Mouse (Mus musculus) intestine, embryonic 15.5 days (tissue): ENCODE data around the gene Fbxw4. TPM values are rescaled to one million over a fixed set of nuclear protein-coding genes. Genes with fewer than 3 reads are reported as not detected.
"Not testable (repeated sequence)": the region's sequence is repeated elsewhere in the genome, so short reads cannot be mapped to it uniquely, and the experiment has no call there.

Source experiments
- ATAC-seq: fragments of 200-750 bp; cut with Nextera tagmentation; 2 replicates; pipeline ENCODE4 v1.8.0; 2017; ENCODE audit warnings: moderate TSS enrichment, moderate library complexity
- H3K27ac ChIP-seq: fragments of 300-500 bp; sonication (generic); 2 replicates; pipeline ENCODE4 v1.5.1; 2015; ENCODE audit warnings: mild to moderate bottlenecking, inconsistent platforms
- H3K27me3 ChIP-seq: fragments of 300-500 bp; sonication (generic); replicated peaks from 2 replicates; pipeline ENCODE4 v1.6.1; 2015; ENCODE audit warnings: inconsistent platforms
- H3K36me3 ChIP-seq: fragments of 300-500 bp; sonication (generic); 2 replicates; pipeline ENCODE4 v1.6.1; 2015; ENCODE audit warnings: inconsistent platforms
- H3K4me1 ChIP-seq: fragments of 300-500 bp; sonication (generic); replicated peaks from 2 replicates; pipeline ENCODE4 v1.6.1; 2015; ENCODE audit warnings: inconsistent platforms
- H3K4me2 ChIP-seq: fragments of 300-500 bp; sonication (generic); replicated peaks from 2 replicates; pipeline ENCODE4 v1.6.1; 2015; ENCODE audit warnings: mild to moderate bottlenecking, inconsistent platforms
- H3K4me3 ChIP-seq: fragments of 300-500 bp; sonication (generic); replicated peaks from 2 replicates; pipeline ENCODE4 v1.5.1; 2015; ENCODE audit warnings: inconsistent platforms
- H3K9ac ChIP-seq: fragments of 300-500 bp; sonication (generic); 2 replicates; pipeline ENCODE4 v1.6.1; 2015; ENCODE audit warnings: inconsistent platforms
- H3K9me3 ChIP-seq: fragments of 300-500 bp; sonication (generic); 2 replicates; pipeline ENCODE4 v1.6.1; 2016; ENCODE audit warnings: inconsistent platforms
- WGBS: fragments of 180-500 bp; shearing (Covaris S2); methylation state at CpG from one replicate; pipeline ENCODE4 v1.1.7; 2015; 5-methylcytosine and 5-hydroxymethylcytosine counted together
- polyA plus RNA-seq: library from polyadenylated mRNA; unstranded; fragments of >200 nt; fragmentation: Nextera tagmentation; extraction: Ambion mirVana; gene quantifications from 2 replicates; pipeline ENCODE4 v1.2.1, GENCODE M21; 2015

The Fbxw4 gene
- polyA plus RNA-seq, 1 experiment from 2014 or later, result 1.9 TPM

DNA sequence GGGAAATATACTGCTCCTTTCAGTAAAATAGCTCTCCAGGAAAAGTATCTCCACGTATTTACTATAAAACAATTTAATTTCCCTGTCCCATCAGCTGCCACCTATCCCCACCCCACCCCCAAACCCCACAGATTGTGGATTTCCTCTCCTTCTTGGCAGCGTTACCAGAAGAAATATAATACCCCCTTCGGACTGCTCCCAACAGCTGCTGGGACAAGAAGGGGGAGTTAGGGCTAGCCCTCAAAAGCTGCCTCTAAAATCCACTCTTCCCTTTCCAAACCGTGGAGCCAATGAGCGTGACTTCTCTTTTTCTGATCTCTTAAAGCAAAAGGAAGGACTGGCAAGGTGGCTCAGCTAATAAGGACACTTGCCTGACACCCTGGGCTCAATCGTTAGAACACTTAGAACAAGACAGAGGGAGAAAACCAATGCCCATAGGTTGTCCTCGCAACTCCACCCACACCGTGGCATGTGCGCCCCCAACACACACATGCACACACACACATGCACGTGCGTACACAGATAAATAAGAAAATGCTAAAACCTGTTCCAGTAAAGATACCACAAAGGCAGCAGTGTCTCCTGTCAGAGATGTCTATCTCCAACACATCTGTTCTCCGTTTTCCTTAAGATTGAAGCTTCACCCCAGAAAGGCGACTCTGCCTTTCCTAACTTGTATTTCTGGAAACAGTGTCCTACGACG, 7.7 kb downstream of the Fbxw4 start:
- WGBS, result 62% methylated on average over 15 of the region's 15 CpGs
- Histone ChIP-seq H3K4me1 (peaks cover 10% of the 10 kb centered on the region), H3K4me3 (no peak overlapping the region), H3K36me3 (no peaks in the 10 kb centered on the region), H3K27me3 (no peaks in the 10 kb centered on the region), H3K9ac (no peak overlapping the region), H3K9me3 (no peaks in the 10 kb centered on the region), H3K27ac (no peak overlapping the region), H3K4me2 (no peak overlapping the region)
- no peak for ATAC-seq

DNA sequence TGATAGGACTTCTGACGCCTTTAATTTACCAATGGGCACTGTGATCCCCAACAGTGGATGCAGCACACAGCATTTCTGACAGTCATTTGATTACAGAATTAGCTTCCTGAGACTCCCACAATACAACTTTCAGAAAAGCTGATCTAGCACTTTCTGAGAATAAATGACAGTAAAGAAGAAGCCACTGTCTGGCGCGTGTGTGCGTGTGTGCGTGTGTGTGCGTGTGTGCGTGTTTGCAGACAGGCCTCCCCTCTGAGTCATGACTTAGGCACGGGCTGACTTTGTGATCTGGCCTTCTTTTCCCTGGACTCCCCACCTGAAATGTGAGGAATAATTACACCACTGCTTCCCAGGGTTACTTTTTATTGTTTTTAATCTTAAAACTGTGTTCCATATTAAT, 8.6 kb downstream of the Fbxw4 start:
- ATAC-seq, result no peak
- peaks cover 6% of the 10 kb centered on the region for H3K4me1 ChIP-seq
- 73% methylated on average over 8 of the region's 8 CpGs for WGBS
- H3K9ac ChIP-seq, result no peak overlapping the region
- H3K36me3 ChIP-seq, result no peaks in the 10 kb centered on the region
- H3K27ac ChIP-seq, result no peak overlapping the region
- no peak overlapping the region for H3K4me3 ChIP-seq
- no peak overlapping the region for H3K4me2 ChIP-seq
- H3K27me3 ChIP-seq, result no peaks in the 10 kb centered on the region
- H3K9me3 ChIP-seq, result no peaks in the 10 kb centered on the region

DNA sequence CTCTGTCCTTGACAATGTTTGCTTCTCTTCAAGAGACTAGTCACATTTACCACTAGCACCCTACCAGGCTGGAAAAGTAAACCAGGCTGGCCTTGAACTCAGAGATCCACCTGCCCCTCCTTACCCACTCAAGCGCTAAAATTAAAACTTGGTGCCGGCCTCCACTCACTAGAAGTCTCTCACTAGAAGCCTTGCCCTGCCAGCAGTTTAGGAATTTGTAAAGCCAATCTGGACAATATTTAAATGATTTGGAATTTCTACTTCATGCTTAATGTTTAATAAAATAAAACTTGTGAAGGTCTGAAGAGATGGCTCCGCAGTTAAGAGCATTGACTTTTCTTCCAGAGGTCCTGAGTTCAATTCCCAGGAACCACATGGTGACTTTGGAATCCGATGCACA, 10.3 kb downstream of the Fbxw4 start:
- H3K4me3 ChIP-seq, result no peak overlapping the region
- ATAC-seq, result no peak
- no peak overlapping the region for H3K9ac ChIP-seq
- no peaks in the 10 kb centered on the region for H3K36me3 ChIP-seq
- peaks cover 3% of the 10 kb centered on the region for H3K4me1 ChIP-seq
- no peak overlapping the region for H3K4me2 ChIP-seq
- no peaks in the 10 kb centered on the region for H3K9me3 ChIP-seq
- H3K27me3 ChIP-seq, result no peaks in the 10 kb centered on the region
- 76% methylated on average over 4 of the region's 4 CpGs for WGBS
- H3K27ac ChIP-seq, result no peak overlapping the region

DNA sequence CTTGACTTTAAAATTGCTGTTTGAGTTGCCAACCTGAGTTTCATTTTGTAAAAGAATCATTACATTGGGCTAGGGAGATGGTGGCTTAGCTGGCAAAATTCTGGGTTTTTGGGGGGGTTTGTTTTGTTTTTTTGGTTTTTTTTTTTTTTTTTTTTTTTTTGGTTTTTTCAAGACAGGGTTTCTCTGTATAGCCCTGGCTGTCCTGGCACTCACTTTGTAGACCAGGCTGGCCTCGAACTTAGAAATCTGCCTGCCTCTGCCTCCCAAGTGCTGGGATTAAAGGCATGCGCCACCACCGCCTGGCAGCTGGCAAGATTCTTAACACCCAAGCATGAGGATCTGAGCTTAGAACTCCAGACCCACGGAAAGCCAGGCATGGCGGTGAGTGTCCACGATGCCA, 11.6 kb downstream of the Fbxw4 start:
- H3K27me3 ChIP-seq, H3K27ac ChIP-seq, H3K4me3 ChIP-seq, H3K4me1 ChIP-seq, H3K4me2 ChIP-seq, H3K9ac ChIP-seq, H3K9me3 ChIP-seq, H3K36me3 ChIP-seq: not testable (repeated sequence)
- ATAC-seq, result 0 out of 2 replicates have a peak, but pooled peaks have one; percentile 72
- 91% methylated on average over 6 of the region's 6 CpGs for WGBS

DNA sequence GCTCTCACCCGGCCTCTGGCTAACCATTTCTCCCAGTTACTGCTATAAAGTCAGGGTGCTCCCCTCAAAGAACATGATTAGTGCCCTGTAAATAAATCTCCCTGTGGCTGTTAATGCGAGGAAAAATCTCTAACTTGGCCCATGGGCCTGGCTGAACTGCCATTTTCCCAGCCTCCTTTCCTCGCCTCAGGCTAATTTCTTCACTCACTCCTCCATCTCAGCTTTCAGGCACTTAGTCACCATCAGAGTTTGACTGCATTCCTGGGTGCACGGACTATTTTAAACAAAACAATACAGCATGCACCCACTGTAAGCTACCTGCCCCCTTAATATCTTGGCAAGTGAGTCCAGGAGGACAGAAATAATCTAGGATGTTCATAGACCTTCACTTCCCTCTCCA, 13.2 kb downstream of the Fbxw4 start:
- no peaks in the 10 kb centered on the region for H3K4me1 ChIP-seq
- no peaks in the 10 kb centered on the region for H3K36me3 ChIP-seq
- H3K9me3 ChIP-seq, result no peaks in the 10 kb centered on the region
- no peak overlapping the region for H3K4me2 ChIP-seq
- H3K9ac ChIP-seq, result no peak overlapping the region
- no peak for ATAC-seq
- no peak overlapping the region for H3K27ac ChIP-seq
- no peak overlapping the region for H3K4me3 ChIP-seq
- WGBS, result 53% methylated on average over 4 of the region's 4 CpGs
- no peaks in the 10 kb centered on the region for H3K27me3 ChIP-seq

DNA sequence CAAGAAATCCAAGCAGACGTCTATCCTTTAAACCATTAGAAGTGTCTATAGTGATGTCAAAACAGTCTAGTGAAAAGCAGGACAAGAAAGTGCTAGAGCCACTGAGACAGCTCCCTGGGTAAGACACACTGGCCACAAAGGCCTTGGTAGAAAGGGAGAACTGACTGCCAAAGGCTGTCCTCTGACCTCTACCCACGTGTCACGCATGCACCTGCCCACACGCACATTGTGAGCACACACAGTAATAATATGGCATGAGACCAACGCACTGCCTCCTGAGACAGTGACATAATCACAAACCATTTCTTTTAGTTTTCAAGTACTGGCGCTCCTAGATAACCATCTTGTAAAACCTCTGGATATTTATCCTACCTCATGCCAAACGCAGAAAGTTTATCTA, 19.4 kb downstream of the Fbxw4 start:
- Histone ChIP-seq H3K9me3 (no peaks in the 10 kb centered on the region), H3K4me3 (no peak overlapping the region), H3K36me3 (no peaks in the 10 kb centered on the region), H3K27me3 (no peaks in the 10 kb centered on the region), H3K4me2 (no peak overlapping the region), H3K4me1 (no peaks in the 10 kb centered on the region), H3K9ac (no peak overlapping the region), H3K27ac (no peak overlapping the region)
- ATAC-seq, result no peak
- WGBS, result 85% methylated on average over 7 of the region's 7 CpGs

DNA sequence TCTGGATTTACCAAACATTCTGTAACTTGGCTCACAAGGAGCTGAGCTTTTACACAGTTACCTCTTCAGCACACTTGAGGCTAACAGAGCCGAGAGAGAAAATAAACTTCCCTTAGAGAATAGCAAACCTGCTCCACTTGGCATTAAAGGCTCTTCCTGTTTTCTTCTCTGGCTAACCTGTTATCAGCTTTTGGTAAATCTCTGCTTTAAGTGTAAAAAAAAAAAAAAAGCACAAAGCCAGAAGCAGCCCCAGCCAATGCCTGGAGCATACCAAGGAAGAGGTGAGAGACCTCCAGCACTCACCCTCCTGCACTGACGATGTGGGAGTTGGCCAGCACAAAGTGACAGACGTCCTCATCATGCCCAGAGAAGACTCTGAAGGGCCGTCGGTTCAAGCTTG, 24.2 kb downstream of the Fbxw4 start:
- H3K4me1 ChIP-seq, result no peaks in the 10 kb centered on the region
- no peak overlapping the region for H3K4me2 ChIP-seq
- H3K27me3 ChIP-seq, result no peaks in the 10 kb centered on the region
- no peak for ATAC-seq
- 64% methylated on average over 5 of the region's 5 CpGs for WGBS
- no peak overlapping the region for H3K9ac ChIP-seq
- H3K36me3 ChIP-seq, result no peaks in the 10 kb centered on the region
- no peak overlapping the region for H3K4me3 ChIP-seq
- H3K9me3 ChIP-seq, result no peaks in the 10 kb centered on the region
- no peak overlapping the region for H3K27ac ChIP-seq

DNA sequence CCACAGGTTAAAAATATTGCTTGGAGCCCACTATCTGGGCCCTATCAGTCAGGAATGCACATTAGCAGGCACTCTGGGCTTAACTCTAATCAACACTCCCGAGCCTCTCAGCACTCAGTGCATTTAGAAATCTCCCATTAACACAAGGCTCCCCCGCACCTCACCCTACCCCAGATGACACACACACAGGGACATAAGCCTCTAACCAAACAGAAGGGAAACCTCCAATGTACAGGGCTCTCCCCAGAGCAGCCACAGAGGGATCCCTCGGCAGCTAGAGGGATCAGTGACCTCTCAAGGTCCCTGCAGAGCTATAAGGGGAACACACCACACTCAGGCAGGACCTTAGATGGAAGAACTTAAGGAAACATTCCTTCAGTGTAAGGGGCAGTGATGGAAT, 28.5 kb downstream of the Fbxw4 start:
- H3K9ac ChIP-seq, result no peak overlapping the region
- H3K4me2 ChIP-seq, result no peak overlapping the region
- no peak for ATAC-seq
- no peaks in the 10 kb centered on the region for H3K27me3 ChIP-seq
- H3K27ac ChIP-seq, result no peak overlapping the region
- no peak overlapping the region for H3K4me3 ChIP-seq
- H3K4me1 ChIP-seq, result no peaks in the 10 kb centered on the region
- WGBS, result 23% methylated on average over 3 of the region's 3 CpGs
- no peaks in the 10 kb centered on the region for H3K36me3 ChIP-seq
- no peaks in the 10 kb centered on the region for H3K9me3 ChIP-seq

DNA sequence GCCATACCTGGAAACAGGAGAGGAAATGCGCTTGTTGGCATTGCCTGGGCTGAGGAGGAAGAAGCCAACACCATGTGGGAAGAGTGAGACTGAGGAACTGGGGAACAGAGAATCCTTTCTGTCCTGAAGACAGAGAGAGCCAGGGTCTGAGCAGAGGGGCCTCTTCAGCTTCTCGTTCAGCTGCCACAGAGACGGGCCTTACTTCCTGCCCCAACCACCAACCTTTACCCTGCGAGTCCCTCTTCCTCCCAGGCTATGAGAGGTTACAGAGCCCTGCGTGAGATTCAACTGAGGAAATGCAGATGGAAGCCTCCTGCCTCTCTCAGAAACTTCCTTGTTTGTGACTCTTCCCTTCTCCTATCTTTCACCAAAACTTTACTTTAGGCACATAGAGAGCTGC, 29.2 kb downstream of the Fbxw4 start:
- Histone ChIP-seq H3K9ac (no peak overlapping the region), H3K4me1 (no peaks in the 10 kb centered on the region), H3K4me2 (no peak overlapping the region), H3K27ac (no peak overlapping the region), H3K27me3 (no peaks in the 10 kb centered on the region), H3K9me3 (no peaks in the 10 kb centered on the region), H3K4me3 (no peak overlapping the region), H3K36me3 (no peaks in the 10 kb centered on the region)
- no peak for ATAC-seq
- WGBS, result 46% methylated on average over 5 of the region's 5 CpGs

DNA sequence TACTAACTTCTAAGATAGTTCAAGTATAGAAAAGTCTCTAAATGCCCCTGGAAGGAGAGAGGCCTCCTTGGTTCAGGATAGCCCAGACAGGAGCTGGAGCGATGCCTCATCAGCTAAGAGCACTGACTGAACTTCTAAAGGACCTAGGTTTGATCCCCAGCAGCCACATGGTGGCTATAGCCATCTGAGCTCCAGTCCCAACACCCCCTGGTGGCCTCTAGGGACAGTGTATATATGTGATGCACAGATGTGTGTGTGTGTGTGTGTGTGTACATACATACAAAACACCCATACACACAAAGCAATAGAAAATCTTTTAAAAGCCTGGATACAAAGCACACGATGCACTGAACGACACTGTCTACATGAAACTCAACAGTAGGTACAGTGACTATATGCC, 30.9 kb downstream of the Fbxw4 start:
- no peak overlapping the region for H3K4me2 ChIP-seq
- H3K27ac ChIP-seq, result no peak overlapping the region
- WGBS, result 93% methylated on average over 3 of the region's 3 CpGs
- no peak for ATAC-seq
- no peaks in the 10 kb centered on the region for H3K27me3 ChIP-seq
- no peak overlapping the region for H3K9ac ChIP-seq
- no peaks in the 10 kb centered on the region for H3K36me3 ChIP-seq
- no peaks in the 10 kb centered on the region for H3K4me1 ChIP-seq
- H3K4me3 ChIP-seq, result no peak overlapping the region
- H3K9me3 ChIP-seq, result no peaks in the 10 kb centered on the region

DNA sequence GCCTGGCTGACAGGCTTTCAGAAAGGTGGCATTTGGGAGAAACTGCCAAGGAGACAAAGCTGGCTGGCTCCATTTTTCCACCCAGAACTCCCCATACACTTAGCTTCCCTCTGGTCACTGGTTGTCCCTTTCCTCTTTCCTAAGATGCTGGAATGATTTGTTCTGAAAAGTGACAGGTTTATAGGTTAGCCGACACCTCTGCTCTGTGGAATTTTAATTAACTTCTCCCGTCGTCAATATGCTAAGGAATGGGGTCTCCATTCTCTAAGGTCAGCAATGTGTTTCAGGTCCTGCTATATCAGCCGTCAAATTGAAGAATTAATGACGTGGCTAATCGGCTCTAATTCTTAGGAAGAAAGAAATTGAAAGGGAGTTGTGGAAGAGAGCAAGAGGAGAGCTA, 31.5 kb downstream of the Fbxw4 start:
- H3K27me3 ChIP-seq, result no peaks in the 10 kb centered on the region
- no peak overlapping the region for H3K4me2 ChIP-seq
- H3K9me3 ChIP-seq, result no peaks in the 10 kb centered on the region
- no peaks in the 10 kb centered on the region for H3K36me3 ChIP-seq
- H3K27ac ChIP-seq, result no peak overlapping the region
- H3K9ac ChIP-seq, result no peak overlapping the region
- H3K4me3 ChIP-seq, result no peak overlapping the region
- 49% methylated on average over 6 of the region's 6 CpGs for WGBS
- no peak for ATAC-seq
- no peaks in the 10 kb centered on the region for H3K4me1 ChIP-seq

DNA sequence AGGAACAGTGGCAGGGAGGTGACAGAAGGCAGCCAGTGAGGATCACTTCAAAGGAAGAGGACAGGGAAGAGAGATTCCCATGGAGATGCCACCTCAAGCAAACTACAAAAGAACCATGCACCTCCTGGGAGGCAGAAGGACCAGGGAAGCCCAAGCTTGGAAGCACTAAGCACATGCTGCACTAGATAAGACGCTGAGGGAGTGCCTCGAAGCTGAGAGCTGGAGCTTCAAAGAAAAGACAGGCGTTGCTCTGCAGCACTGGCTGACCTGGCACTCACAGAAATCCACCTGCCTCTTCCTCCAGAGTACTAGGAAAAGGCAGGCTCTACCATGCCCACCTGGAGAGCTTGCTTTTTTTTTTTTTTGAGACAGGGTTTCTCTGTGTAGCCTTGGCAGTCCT, 33.1 kb downstream of the Fbxw4 start:
- Histone ChIP-seq H3K4me3 (no peak overlapping the region), H3K9me3 (no peaks in the 10 kb centered on the region), H3K27me3 (no peaks in the 10 kb centered on the region), H3K27ac (no peak overlapping the region), H3K9ac (no peak overlapping the region), H3K4me1 (no peaks in the 10 kb centered on the region), H3K4me2 (no peak overlapping the region), H3K36me3 (no peaks in the 10 kb centered on the region)
- WGBS, result 24% methylated on average over 3 of the region's 3 CpGs
- no peak for ATAC-seq

DNA sequence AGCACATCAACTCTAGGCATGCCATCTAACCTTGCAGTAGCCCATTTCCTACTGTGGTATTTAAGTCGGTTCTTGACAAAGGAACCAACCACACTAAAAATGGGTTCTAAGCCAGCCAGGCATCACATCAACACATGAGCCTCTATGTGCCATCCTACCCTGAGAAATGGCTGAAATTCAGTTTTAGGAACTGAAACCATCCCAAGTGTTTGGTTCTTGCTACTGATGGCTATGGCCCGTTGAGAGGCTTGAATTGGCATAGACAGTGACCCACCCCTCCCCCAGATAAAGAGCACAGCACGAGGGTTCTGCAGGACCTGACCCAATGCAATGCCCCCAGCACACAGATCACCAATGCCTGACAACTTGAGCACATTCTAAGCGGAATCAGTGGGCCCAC, 36.4 kb downstream of the Fbxw4 start:
- no peaks in the 10 kb centered on the region for H3K36me3 ChIP-seq
- H3K27ac ChIP-seq, result no peak overlapping the region
- WGBS, result 80% methylated on average over 4 of the region's 4 CpGs
- H3K27me3 ChIP-seq, result no peaks in the 10 kb centered on the region
- no peak overlapping the region for H3K9ac ChIP-seq
- ATAC-seq, result no peak
- H3K4me2 ChIP-seq, result no peak overlapping the region
- H3K4me3 ChIP-seq, result no peak overlapping the region
- no peaks in the 10 kb centered on the region for H3K9me3 ChIP-seq
- no peaks in the 10 kb centered on the region for H3K4me1 ChIP-seq
